Mouse (Mus musculus): ENCODE results near the gene Rasal2. TPM values are rescaled to one million over a fixed set of nuclear protein-coding genes. Genes with fewer than 3 reads are reported as not detected.

Gene Rasal2
- total and polyA plus RNA-seq, 3 experiments: 5.1 to 23.2 (median 22.2) TPM

- WGBS: 81% methylated on average over 1 of the region's 1 CpGs
- intact Hi-C loops (cut with DNase I): no loop called here
- no peaks in the 10 kb centered on the region for H3K4me1 ChIP-seq (ENCODE audit: control insufficient read depth, insufficient read depth, low read length)
- peaks cover 2% of the 10 kb centered on the region for H3K36me3 ChIP-seq (ENCODE audit: control insufficient read depth, insufficient read depth, low read length)
- H3K27ac ChIP-seq: no peak overlapping the region
- H3K27me3 ChIP-seq (ENCODE audit: control insufficient read depth, insufficient read depth, low read length): no peaks in the 10 kb centered on the region
- DNase-seq: no peak
- no peak overlapping the region for H3K4me3 ChIP-seq
- H3K9ac ChIP-seq (ENCODE audit: low read depth, low read length): no peak overlapping the region
- peaks cover 10% of the 10 kb centered on the region for H3K79me2 ChIP-seq (replicated peaks; ENCODE audit: control insufficient read depth, insufficient read depth, low read length)
- no peak for TF ChIP-seq EP300 (IDR thresholded peaks at IDR 0.05; ENCODE audit: insufficient read depth, low read depth, low read length)
- TF ChIP-seq CTCF (IDR thresholded peaks at IDR 0.05): no peak
- TF ChIP-seq POLR2A (IDR thresholded peaks at IDR 0.05; ENCODE audit: insufficient read depth, low read depth, low read length): no peak
These were observed 89.3 kb downstream of the Rasal2 start for GRCm38 (mm10) chr1:157323091-157323490.

GRCm38 (mm10) chr1:157318896-157319295 lies 93.5 kb downstream of the Rasal2 start:
- Histone ChIP-seq H3K79me2 (replicated peaks; ENCODE audit: control insufficient read depth, insufficient read depth, low read length) (peaks cover 7% of the 10 kb centered on the region), H3K4me3 (no peak overlapping the region), H3K4me1 (ENCODE audit: control insufficient read depth, insufficient read depth, low read length) (peaks cover 1% of the 10 kb centered on the region; the same call in 1 of the 2 replicates), H3K36me3 (ENCODE audit: control insufficient read depth, insufficient read depth, low read length) (peaks cover 2% of the 10 kb centered on the region; the same call in 1 of the 2 replicates), H3K9ac (ENCODE audit: low read depth, low read length) (no peak overlapping the region), H3K27ac (no peak overlapping the region), H3K27me3 (ENCODE audit: control insufficient read depth, insufficient read depth, low read length) (no peaks in the 10 kb centered on the region)
- intact Hi-C loops (cut with DNase I): no loop called here
- TF ChIP-seq POLR2A (IDR thresholded peaks at IDR 0.05; ENCODE audit: insufficient read depth, low read depth, low read length) (no peak), EP300 (IDR thresholded peaks at IDR 0.05; ENCODE audit: insufficient read depth, low read depth, low read length) (no peak), CTCF (IDR thresholded peaks at IDR 0.05) (no peak)
- DNase-seq: no peak
- WGBS: 91% methylated on average over 4 of the region's 4 CpGs

GRCm38 (mm10) chr1:157301266-157301665 lies 111.1 kb downstream of the Rasal2 start:
- DNase-seq: no peak
- Histone ChIP-seq H3K79me2 (replicated peaks; ENCODE audit: control insufficient read depth, insufficient read depth, low read length) (peaks cover 3% of the 10 kb centered on the region; the same call in 1 of the 2 replicates), H3K27ac (peak overlapping the region; percentile 8), H3K36me3 (ENCODE audit: control insufficient read depth, insufficient read depth, low read length) (peaks cover 5% of the 10 kb centered on the region), H3K27me3 (ENCODE audit: control insufficient read depth, insufficient read depth, low read length) (no peaks in the 10 kb centered on the region), H3K9ac (ENCODE audit: low read depth, low read length) (no peak overlapping the region), H3K4me3 (no peak overlapping the region), H3K4me1 (ENCODE audit: control insufficient read depth, insufficient read depth, low read length) (no peaks in the 10 kb centered on the region; the same call in none of the 2 replicates)
- TF ChIP-seq EP300 (IDR thresholded peaks at IDR 0.05; ENCODE audit: insufficient read depth, low read depth, low read length) (no peak), POLR2A (IDR thresholded peaks at IDR 0.05; ENCODE audit: insufficient read depth, low read depth, low read length) (no peak), CTCF (IDR thresholded peaks at IDR 0.05) (no peak)
- 25% methylated on average over 1 of the region's 1 CpGs for WGBS
- intact Hi-C loops (cut with DNase I): loop anchor here (2.0 kb wide), 1 partner anchor 236 kb away; no protein-coding TSS in a partner anchor

- intact Hi-C loops (cut with DNase I): loop anchor here (2.0 kb wide), 1 partner anchor 157 kb away; no protein-coding TSS in a partner anchor
- Histone ChIP-seq H3K79me2 (replicated peaks; ENCODE audit: control insufficient read depth, insufficient read depth, low read length) (peaks cover 2% of the 10 kb centered on the region; the same call in 1 of the 2 replicates), H3K36me3 (ENCODE audit: control insufficient read depth, insufficient read depth, low read length) (peaks cover 5% of the 10 kb centered on the region), H3K27ac (no peak overlapping the region), H3K27me3 (ENCODE audit: control insufficient read depth, insufficient read depth, low read length) (no peaks in the 10 kb centered on the region), H3K9ac (ENCODE audit: low read depth, low read length) (no peak overlapping the region), H3K4me1 (ENCODE audit: control insufficient read depth, insufficient read depth, low read length) (peaks cover 1% of the 10 kb centered on the region; the same call in 1 of the 2 replicates), H3K4me3 (no peak overlapping the region)
- DNase-seq: no peak
- WGBS: 59% methylated on average over 2 of the region's 2 CpGs
- TF ChIP-seq CTCF (IDR thresholded peaks at IDR 0.05) (peak; percentile 78), EP300 (IDR thresholded peaks at IDR 0.05; ENCODE audit: insufficient read depth, low read depth, low read length) (no peak)
These were observed 112.8 kb downstream of the Rasal2 start for GRCm38 (mm10) chr1:157299559-157299958.

GRCm38 (mm10) chr1:157298990-157299389 lies 113.4 kb downstream of the Rasal2 start:
- DNase-seq: no peak
- Histone ChIP-seq H3K79me2 (replicated peaks; ENCODE audit: control insufficient read depth, insufficient read depth, low read length) (peaks cover 2% of the 10 kb centered on the region; the same call in 1 of the 2 replicates), H3K36me3 (ENCODE audit: control insufficient read depth, insufficient read depth, low read length) (peaks cover 5% of the 10 kb centered on the region), H3K4me1 (ENCODE audit: control insufficient read depth, insufficient read depth, low read length) (peaks cover 1% of the 10 kb centered on the region; the same call in 1 of the 2 replicates), H3K27ac (no peak overlapping the region), H3K4me3 (no peak overlapping the region), H3K27me3 (ENCODE audit: control insufficient read depth, insufficient read depth, low read length) (no peaks in the 10 kb centered on the region), H3K9ac (ENCODE audit: low read depth, low read length) (no peak overlapping the region)
- TF ChIP-seq EP300 (IDR thresholded peaks at IDR 0.05; ENCODE audit: insufficient read depth, low read depth, low read length) (no peak), POLR2A (IDR thresholded peaks at IDR 0.05; ENCODE audit: insufficient read depth, low read depth, low read length) (no peak), CTCF (IDR thresholded peaks at IDR 0.05) (no peak)
- intact Hi-C loops (cut with DNase I): loop anchor here (2.0 kb wide), 1 partner anchor 158 kb away; no protein-coding TSS in a partner anchor
- WGBS: 61% methylated on average over 2 of the region's 2 CpGs

- H3K4me3 ChIP-seq: no peak overlapping the region
- intact Hi-C loops (cut with DNase I): no loop called here
- H3K4me1 ChIP-seq (ENCODE audit: control insufficient read depth, insufficient read depth, low read length): peaks cover 1% of the 10 kb centered on the region; the same call in 1 of the 2 replicates
- DNase-seq: no peak
- peaks cover 2% of the 10 kb centered on the region; the same call in 1 of the 2 replicates for H3K79me2 ChIP-seq (replicated peaks; ENCODE audit: control insufficient read depth, insufficient read depth, low read length)
- no peak overlapping the region for H3K9ac ChIP-seq (ENCODE audit: low read depth, low read length)
- H3K27me3 ChIP-seq (ENCODE audit: control insufficient read depth, insufficient read depth, low read length): no peaks in the 10 kb centered on the region
- WGBS: 34% methylated on average over 1 of the region's 1 CpGs
- H3K27ac ChIP-seq: no peak overlapping the region
- TF ChIP-seq POLR2A (IDR thresholded peaks at IDR 0.05; ENCODE audit: insufficient read depth, low read depth, low read length): no peak
- no peak for TF ChIP-seq EP300 (IDR thresholded peaks at IDR 0.05; ENCODE audit: insufficient read depth, low read depth, low read length)
- no peak for TF ChIP-seq CTCF (IDR thresholded peaks at IDR 0.05)
- H3K36me3 ChIP-seq (ENCODE audit: control insufficient read depth, insufficient read depth, low read length): peaks cover 5% of the 10 kb centered on the region
These were observed 115.3 kb downstream of the Rasal2 start for GRCm38 (mm10) chr1:157297137-157297536.

Measured in heart, adult 2 months (tissue).